Mouse (Mus musculus) ovary, adult 18-20 months (tissue): ENCODE measurements around the gene Dnajc11.

Experiments
- DNase-seq: peaks from one replicate; pipeline ENCODE4 v3.0.0; 2022; ENCODE audit warnings: low spot score, mixed read lengths

The Dnajc11 gene

DNA sequence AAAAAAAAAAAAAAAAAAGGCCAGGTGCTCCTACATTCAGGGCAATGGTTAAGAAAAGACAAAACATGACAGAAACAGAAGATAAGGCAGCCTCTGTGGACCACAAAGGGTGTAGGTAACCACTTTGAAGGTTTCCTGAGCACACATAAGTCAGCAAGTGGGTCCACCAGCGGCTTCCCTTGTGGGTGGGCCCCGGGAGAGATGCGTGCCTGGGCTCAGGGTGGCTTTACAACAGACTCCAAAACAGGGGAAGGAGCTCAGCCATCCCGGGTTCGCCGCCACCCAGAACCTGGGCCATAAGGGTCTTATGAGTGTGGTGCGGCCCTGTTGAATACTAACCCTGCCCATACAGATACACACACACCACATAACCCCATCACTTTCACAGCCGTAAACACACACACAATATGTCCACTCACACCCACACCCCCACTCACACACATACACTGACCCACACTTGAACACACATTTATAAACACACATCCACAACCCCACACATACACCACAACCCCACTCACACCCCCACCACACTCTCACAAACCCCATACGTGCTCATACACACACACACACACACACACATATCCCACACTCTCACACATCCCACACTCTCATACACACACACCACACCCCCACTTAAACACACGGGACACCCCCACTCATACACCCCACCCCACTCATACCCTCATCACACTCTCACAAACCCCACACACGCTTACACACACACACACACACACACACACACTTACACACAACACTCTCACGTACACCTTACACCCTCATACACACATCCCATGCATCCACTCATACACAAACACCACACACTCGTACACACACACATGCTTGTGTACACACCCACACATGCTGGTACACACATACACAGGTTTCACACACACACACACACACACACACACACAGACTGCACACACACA lies 651 bp upstream of the Dnajc11 start:
- DNase-seq, result no peak

DNA sequence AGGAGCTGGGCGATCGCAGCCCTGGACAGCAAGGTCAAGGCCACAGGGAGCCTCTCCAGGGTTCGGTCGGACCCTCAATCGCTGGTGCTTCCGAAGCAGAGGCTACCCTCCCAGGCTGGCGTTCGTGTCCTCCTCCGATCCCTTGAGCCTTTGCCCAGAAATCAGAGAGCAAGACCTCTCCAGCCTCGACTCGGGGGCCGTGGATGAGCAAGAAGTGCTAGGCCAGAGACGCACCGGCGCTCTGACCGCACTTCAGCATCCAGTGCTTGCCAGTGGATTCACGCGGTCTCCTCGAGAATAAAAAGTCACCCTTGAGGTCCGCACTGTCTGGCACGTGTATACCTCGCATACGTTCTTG lies 703 bp downstream of the Dnajc11 start:
- no peak for DNase-seq

DNA sequence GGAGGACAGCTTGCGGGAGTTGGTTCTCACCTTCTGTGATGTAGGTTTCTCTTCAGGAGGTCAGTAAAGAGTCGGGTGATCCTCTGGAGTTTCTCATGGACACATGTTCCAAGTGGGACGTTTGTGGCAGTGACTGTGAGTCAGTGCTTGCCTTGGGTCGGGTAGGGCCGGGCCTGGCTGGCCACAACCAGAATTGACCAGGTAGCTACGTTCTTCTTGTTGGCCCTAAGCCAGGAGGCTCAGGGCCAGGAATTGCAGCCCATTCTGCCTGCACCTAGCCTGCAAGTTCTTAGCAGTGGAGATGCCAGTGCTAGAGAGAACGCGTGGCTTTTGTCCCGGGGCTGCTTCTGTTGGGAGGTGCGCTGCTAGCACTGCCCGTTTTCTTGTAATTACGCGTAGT lies 4.0 kb downstream of the Dnajc11 start:
- DNase-seq, result no peak

DNA sequence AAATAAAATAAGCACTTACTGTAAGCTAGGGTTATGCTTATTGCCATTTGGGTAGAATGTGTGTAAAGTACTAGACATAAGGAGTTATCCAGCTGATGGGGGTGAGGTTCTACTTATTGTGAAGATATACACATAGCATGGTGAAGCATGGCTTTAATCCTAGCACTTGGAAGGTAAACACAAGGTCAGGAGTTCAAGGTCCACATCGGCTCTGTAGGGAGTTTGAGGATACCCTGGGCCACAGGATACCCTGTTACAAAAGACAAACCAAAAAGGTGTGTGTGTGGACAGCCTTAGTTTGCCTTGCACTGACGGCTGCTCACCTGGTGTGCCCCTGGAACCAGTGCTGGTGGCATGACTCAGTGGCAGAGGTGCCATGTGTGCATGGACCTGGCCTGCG lies 4.6 kb downstream of the Dnajc11 start:
- DNase-seq, result no peak

DNA sequence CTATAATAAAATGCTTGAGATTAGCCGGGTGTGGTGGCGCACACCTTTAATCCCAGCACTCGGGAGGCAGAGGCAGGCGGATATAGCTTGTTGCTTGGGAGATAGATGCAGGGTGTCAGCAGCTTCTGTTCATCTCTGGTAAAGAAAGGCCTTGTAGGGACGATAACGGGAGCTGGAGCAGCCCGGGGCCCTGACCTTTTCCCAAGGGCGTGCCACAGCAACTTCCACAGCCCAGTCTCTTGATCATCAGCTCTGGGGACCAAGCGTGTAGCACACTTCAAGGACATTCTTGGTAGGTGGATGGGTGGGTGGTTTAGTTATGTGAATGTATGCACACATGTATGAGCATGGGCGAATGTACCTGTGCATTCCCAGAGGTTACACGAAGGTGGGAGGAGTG lies 12.7 kb downstream of the Dnajc11 start:
- no peak for DNase-seq

DNA sequence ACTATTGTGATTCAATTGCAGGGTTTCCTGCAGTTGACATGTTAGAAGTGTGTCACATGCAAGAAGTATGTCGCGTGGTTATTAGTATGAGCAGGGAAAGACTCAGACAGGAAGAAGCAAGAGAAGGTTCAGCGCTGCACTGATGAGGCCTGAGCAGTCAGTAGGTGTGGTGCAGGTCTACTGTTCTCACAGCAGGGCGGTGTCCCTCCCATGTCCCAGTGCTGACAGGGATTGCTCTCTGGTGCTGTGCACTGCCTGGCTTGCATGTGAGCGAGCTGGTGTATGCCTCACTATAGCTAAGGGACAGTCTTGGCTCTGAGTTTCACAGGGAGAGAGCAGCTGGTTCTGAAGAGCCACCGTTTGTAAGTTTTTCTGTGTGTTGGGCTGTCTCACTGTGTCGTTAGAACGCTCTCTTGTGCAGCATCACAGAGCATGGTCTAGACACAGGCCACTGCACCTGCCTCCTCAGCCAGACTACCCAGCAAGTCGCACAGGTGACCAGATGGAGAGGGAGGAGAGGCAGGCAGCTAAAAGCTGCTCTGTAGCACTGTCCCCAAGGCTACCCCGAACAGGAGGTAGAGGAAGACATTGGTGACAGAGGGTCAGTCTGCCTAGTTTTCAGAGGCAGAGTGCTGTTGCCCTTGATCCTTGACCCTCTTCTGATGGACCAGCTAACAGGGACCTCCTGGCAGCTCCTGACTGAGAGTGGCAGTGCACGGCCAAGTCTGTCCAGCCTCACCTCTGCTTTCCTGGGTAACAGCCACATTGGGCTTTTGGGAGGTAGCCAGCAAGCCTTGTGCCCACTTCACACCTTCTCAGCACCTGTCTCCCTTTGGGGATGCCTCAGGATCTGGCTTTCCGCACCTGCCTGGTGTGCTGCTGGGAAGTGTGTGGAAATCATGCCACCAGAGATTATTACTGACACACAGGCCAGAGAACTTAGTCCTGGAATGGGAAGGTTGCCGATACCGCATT lies 15.3 kb downstream of the Dnajc11 start:
- no peak for DNase-seq

DNA sequence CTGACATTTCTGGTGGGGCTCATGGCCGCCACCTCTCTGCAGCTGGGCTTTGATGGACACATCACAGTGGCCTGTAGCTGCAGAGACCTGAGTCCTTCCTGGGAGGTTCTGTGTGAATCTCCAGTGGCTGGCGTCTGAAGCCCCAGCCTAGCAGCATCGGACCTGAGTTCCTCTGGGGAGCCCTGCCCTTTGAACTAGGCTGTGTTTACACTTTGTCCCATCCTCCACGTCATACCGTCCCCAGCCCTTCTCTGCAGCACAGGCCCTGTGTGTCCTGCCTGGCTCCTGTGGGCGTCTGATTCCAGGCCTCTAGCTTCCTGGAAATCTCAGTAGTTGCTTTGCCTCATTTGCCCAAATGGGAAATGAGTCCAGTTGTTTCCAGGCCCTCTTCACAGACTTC lies 19.7 kb downstream of the Dnajc11 start:
- DNase-seq, result no peak

DNA sequence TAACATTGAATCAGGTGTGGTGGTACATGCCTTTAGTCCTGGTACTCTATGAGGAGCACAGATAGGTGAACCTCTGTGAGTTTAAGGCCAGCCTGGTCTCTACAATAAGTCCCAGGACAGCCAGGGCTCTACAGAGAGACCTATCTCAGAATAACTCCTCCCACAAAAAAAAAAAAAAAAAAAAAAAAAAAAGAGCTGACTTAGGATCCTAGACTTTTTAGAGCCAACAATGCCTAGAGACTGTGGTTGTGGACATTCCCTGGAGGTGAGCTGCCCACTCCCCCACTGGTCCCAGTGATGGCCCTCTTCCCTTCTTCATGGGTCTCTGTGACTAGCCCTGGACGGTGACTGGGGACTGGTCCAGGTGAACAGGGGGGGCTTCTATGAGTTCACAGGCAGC lies 22.3 kb downstream of the Dnajc11 start:
- DNase-seq, result no peak

DNA sequence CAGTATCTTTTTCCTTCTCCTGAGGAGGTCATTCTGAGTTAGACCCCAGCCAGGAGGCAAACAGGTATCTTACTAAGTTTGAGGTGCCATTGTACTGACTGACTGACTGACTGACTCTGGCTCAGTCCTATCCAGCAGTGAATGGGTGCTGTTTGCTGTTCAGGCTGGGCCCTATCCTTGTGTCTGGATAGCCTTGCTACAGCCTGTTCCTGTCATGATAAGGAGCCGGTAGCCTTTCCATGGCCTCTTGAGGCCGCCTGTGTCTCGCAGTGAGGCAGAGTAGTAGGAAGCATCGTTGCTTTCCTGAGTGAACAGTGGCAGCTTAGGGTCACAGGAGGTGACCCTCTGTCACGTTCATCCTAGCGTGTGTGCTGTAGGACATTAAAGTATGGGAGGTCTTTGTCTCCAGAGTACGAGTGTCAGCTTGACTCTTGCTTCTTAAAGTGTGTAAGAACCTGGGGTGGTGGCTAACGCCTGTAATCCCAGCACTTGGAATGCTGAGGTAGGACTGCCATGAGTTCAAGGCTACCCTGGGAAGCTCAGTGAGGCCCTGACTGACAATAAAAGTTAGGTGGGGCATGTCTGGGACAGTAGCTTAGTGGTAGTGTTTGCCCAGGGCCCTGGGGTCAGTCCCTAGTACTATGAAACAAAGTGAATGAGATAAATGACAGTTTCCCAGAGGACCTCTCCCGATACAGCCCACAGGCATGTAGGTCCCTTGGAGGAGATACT lies 24.3 kb downstream of the Dnajc11 start:
- DNase-seq, result no peak

DNA sequence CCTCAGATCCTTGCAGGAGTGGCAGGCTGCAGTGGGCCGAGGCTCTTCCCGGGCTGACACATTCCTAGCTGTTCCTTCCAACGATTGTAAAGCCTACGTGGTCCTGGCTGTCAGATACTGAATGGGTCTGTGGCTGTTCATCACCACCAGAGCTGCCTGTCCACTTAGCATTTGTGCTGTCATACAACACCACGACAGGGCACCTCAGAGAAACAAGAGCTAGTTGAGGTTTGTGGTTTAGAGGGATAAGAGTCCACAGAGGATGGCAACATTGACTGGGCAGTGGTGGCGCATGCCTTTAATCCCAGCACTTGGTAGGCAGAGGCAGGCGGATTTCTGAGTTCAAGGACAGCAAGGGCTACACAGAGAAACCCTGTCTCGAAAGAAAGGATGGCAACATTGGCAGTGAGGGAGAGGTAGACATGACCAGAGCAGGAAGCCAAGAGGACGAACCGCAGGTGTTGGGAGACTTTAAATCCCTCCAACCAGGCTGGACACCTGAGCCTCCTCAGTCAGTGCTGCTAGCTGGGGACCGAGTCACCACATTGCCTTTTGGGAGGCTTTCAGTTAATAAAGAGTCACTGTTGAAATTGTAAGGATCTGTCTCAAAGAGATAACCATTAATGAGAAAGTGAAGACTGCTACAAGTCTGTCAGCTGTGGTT lies 26.5 kb downstream of the Dnajc11 start:
- no peak for DNase-seq

DNA sequence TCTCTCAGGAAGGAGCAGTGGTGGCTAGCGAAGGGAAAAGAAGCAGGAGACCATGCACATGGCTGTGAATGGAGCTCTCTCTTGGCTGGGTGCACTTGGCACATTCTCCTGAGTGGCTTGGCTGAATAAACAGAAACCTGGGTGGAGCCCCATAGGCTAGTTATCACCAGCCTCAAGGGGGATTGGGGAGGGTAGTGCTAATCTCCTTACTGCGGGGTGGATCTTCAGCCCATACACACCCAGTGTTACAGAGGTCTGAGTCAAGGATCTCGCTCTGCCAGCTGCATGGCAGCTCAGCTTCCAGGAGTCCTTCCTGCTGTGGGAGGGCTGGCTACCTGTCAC lies 27.0 kb downstream of the Dnajc11 start:
- DNase-seq, result no peak

DNA sequence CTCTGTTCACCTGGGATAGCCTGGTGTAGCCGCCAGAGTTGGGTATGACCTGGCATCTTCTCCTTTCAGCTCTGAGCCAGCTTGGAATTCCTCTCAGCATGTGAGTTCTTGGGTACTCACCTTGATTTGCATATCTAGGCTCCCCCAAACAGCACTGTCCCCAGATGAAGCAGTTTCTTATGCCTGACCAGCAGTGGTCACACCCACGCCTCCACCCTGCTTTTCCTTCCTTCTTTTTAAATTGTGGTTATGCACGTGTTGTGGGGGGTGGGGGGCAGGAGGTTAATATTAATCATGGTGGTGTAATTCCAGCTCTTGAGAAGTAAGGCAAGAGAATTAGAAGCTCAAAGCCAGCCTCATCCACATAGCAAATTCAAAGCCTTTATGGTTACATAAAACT lies 29.3 kb downstream of the Dnajc11 start:
- no peak for DNase-seq

DNA sequence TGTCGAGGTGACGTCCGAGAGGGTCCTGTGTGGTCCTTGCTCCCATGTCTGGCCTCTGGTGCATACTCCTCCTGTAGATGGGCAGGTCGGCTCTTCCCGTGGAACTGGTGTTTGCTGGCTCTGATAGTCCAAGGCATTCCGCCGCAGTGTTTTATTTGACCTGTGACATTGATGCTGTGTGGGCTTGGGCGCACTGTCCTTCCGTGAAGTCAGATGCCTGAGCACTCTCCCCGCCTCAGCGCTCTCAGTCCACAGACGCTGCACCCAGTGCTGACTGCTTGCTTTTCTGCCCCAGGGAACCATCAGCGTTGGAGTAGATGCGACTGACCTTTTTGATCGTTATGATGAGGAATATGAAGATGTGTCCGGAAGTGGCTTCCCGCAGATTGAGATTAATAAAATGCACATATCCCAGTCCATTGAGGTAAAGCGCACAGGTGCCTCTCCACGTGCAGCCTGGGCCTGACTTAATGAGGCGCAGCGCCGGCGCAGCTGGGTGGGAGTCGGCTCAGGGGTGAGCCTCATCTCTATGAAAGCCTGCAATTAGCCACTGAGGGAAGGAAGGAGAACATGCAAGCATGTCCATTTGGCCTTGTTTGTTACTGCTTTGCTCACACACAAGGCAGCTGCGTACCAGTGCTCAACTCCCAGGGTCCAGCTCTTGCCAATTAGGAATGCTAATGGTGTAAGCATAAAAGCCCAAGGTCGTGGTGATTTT lies 34.9 kb downstream of the Dnajc11 start:
- DNase-seq, result no peak

DNA sequence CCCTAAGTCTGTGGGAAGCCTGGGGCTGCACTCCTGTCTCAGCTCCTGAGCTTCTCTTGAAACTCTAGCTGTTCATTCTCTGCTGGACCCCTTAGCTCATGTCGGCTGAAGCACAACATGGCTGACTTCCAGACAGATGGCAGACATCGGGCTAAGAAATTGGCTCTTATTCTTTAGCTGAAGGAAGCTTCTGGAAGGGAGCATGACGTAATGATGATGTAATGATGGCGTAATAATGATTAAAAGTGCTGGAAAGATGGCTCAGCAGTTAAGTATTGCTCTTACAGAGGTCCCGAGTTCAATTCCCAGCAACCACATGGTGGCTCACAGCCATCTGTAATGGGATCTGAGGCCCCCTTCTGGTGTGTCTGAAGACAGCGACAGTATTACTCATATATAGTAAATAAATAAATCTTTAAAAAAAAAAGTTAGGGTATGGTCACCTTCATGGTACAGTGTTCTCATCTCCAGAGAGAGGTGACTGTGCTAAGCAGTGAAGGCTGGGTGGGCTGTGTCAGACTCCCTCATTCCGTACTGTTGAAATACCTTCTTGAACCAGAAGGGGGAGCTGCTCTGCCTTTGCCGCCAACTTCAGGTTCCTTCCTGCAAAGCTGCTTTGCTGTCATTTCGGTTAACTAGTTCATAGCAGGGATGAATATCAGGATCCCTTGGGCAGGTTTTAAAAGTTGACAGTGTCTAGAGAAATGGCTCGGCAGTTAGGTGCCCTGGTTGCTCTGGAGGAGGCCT lies 38.9 kb downstream of the Dnajc11 start:
- no peak for DNase-seq

DNA sequence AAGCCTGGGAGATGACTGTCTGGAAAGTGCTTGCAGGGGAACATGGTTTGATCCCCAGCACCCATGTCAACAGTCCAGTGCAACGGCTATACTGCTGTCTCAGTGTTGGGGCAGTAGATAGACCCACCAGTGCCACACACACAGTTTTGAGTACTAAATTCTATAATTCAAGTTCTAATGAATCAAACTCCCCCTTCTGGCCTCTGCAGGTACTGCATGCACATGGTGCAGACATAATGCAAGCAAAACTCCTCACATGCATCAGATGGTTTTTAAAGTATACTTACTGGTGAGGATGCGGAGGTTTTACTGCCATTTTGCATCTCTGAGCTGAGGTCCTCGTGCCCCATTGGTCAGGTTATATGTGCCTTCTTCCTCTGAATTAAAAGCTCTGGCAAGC lies 42.0 kb downstream of the Dnajc11 start:
- DNase-seq, result no peak

DNA sequence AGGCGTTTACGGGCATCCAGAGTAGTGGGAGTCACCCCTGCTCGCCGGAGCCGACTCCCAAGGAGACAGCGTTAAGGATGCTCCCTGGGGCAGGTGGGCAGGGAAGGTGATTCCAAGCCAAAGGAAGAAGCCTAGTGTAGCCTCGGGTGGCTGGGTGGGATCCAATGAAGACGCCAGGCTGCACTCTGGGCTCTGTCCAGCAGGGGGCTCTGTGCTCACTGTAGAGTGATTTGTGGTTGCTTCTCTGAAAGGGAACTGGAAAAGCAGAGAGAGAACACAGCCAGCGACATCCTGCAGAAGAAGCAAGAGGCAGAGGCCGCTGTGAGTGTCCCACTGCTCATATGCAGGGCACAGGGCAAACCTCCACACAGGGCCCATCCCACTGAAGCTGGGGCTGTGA lies 44.3 kb downstream of the Dnajc11 start:
- no peak for DNase-seq

DNA sequence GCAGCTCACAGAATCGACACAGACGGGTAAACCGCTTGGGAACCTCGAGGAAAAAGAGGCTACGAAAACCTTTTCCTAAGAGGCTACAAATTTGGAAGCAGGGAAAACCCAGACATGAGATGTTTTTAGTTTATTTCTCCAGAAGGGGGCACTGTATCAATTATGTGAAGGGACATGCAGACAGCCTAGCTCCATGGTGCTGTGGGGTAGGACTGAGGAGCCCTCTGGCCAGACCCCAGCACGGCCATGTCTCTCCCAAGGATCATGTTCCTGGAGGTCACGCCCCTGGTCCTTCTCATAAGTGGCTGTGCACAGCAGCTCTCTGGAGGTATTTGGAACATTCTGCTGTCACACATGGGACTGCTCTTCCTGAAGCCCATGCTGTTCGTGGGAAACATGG lies 47.2 kb downstream of the Dnajc11 start:
- no peak for DNase-seq

DNA sequence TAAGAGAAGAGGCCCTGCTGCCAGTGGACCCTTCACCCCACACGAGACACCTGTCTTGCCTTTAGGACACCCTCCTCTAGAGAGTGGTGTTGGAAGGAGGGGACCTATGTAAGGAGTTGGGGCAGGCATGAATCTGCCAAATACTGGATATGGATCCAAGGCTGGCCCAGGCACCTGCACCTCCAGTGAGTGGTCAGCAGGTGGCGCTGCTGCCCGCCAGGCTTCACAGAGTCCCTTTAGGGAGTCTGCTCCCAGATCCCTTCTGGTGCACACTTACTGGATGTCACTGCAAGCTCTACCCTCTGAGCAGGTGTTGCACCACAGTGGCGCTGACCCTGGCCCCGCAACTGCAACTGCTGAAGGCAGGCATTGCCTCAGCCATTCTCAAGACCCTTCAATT lies 47.9 kb downstream of the Dnajc11 start:
- peak; percentile 62 for DNase-seq

DNA sequence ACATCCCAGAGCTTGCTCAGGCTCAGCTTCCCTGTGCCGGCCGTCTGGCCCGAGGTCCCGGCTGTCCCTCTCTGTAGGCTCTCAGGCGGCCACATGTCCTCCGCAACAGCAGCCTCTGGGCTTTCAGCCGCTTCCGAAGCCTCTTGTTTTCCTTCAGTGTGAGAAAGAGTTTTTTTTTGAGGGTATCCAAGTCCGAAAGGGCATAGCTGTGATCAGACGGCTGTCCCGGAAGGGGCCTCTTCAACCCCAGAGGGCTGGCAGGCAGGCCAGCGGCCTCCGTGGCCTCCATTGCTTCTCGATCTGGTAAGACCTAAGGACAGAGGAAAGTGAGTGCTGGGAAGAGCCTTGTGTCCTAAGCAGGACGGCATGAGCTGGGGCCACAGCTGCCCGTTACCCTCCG lies 49.6 kb downstream of the Dnajc11 start:
- DNase-seq, result no peak

DNA sequence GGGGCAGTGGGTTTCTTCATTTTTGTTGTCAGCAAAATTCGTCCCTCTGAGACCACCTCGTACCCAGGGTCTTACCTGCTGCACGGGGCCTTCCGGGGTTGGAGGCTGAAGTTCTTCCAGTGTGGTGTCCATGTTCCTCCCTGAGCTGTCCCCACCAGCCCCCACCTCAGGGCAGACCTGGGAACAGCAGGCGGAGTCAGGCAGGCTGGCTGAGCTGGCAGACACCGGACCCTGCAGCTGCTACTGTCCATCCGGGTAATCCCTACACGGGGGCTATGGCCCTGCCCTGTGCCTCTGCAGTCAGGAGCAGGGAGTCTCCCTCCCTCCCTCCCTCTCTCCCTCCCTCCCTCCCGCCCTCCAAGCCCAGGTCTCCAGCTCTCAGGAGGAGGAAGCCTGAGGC lies 50.1 kb downstream of the Dnajc11 start:
- DNase-seq, result no peak

DNA sequence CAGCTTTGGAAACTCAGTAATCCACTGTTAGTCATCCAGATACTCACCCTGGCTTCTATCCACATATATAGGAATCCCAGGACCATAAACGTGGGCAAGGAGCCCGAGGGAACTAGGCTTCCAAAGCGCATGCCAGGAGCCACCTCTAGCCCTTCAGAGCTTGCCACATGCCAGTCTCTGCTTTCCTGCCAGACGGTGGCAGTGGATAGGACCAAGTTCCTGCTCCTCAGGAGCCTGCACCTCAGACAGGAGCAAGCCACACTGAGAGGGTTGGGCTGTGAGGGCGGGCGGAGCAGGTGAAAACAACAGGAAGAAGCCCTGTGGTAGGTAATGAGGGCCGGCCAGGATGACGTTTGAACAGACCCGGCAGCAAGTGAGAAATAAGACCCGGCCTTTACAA lies 52.4 kb downstream of the Dnajc11 start:
- no peak for DNase-seq
